Mouse (Mus musculus) midbrain, embryonic 14.5 days (tissue): ENCODE measurements around the gene Mlip. TPM values are rescaled to one million over a fixed set of nuclear protein-coding genes. Genes with fewer than 3 reads are reported as not detected.
A peak's percentile ranks its signal among the peaks of the same experiment; 100 is the strongest.

ENCODE experiments used
- ATAC-seq: fragments of 200-750 bp; cut with Nextera tagmentation; 2 replicates; pipeline ENCODE4 v1.8.0; 2017; ENCODE audit warnings: moderate number of reproducible peaks, moderate library complexity; ENCODE audit not compliant: low FRiP score, low TSS enrichment
- DNase-seq: peaks from one replicate; pipeline ENCODE4 v3.0.0-alpha.2; 2015
- H3K27ac ChIP-seq: fragments of 300-500 bp; sonication (generic); replicated peaks from 2 replicates; pipeline ENCODE4 v1.5.1; 2014; ENCODE audit warnings: mild to moderate bottlenecking, low read depth, low read length, moderate library complexity
- H3K27me3 ChIP-seq: fragments of 300-500 bp; sonication (generic); 2 replicates; pipeline ENCODE4 v1.6.1; 2014; ENCODE audit warnings: low read length, control low read depth, mixed read lengths; ENCODE audit not compliant: control insufficient read depth, insufficient read depth
- H3K36me3 ChIP-seq: fragments of 300-500 bp; sonication (generic); 2 replicates; pipeline ENCODE4 v1.6.1; 2014; ENCODE audit warnings: low read length, control low read depth; ENCODE audit not compliant: control insufficient read depth, insufficient read depth
- H3K4me1 ChIP-seq: fragments of 300-500 bp; sonication (generic); 2 replicates; pipeline ENCODE4 v1.6.1; 2014; ENCODE audit warnings: mild to moderate bottlenecking, antibody characterized with exemption, low read length, control low read depth; ENCODE audit not compliant: control insufficient read depth, insufficient read depth
- H3K4me2 ChIP-seq: fragments of 300-500 bp; sonication (generic); 2 replicates; pipeline ENCODE4 v1.6.1; 2014; ENCODE audit warnings: mild to moderate bottlenecking, low read length, moderate library complexity
- H3K4me3 ChIP-seq: fragments of 300-500 bp; sonication (generic); replicated peaks from 2 replicates; pipeline ENCODE4 v1.5.1; 2014; ENCODE audit warnings: low read depth, low read length
- H3K9ac ChIP-seq: fragments of 300-500 bp; sonication (generic); replicated peaks from 2 replicates; pipeline ENCODE4 v1.6.1; 2014; ENCODE audit warnings: mild to moderate bottlenecking, low read length, moderate library complexity
- H3K9me3 ChIP-seq: fragments of 300-500 bp; sonication (generic); 2 replicates; pipeline ENCODE4 v1.6.1; 2016; ENCODE audit warnings: low read length, control low read depth, mixed read lengths; ENCODE audit not compliant: control insufficient read depth
- WGBS: fragments of 180-500 bp; shearing (Covaris S2); extraction: QIAGEN DNeasy Blood & Tissue Kit; methylation state at CpG from one replicate; pipeline ENCODE4 v1.1.7; 2014; 5-methylcytosine and 5-hydroxymethylcytosine counted together
- polyA plus RNA-seq: library from polyadenylated mRNA; unstranded; fragments of >200 nt; fragmentation: Nextera tagmentation; extraction: Ambion mirVana; gene quantifications from 2 replicates; pipeline ENCODE4 v1.2.1, GENCODE M21; 2014

Gene Mlip
- polyA plus RNA-seq, result 0.83 and 1.4 TPM in 2 replicates

GRCm38 (mm10) chr9:77352432-77353175, at the start of gene Mlip:
Mlip (minus strand) TSS chr9:77352969.
- WGBS, result 77% methylated on average over 14 of the region's 14 CpGs
- no peak within 1 kb of the TSS for H3K4me2 ChIP-seq
- H3K9ac ChIP-seq, result no peak within 1 kb of the TSS
- no peaks in the 10 kb centered on the region for H3K27me3 ChIP-seq
- DNase-seq (no peak), ATAC-seq (no peak)
- no peaks in the 10 kb centered on the region for H3K36me3 ChIP-seq
- no peak within 1 kb of the TSS for H3K4me3 ChIP-seq
- H3K9me3 ChIP-seq, result no peaks in the 10 kb centered on the region
- no peak within 1 kb of the TSS for H3K27ac ChIP-seq
- no peaks in the 10 kb centered on the region for H3K4me1 ChIP-seq

- H3K9ac ChIP-seq, result no peak overlapping the region
- DNase-seq (no peak), ATAC-seq (no peak)
- H3K9me3 ChIP-seq, result no peaks in the 10 kb centered on the region
- peaks cover 9% of the 10 kb centered on the region for H3K4me1 ChIP-seq
- no peak overlapping the region for H3K4me3 ChIP-seq
- H3K36me3 ChIP-seq, result no peaks in the 10 kb centered on the region
- 84% methylated on average over 5 of the region's 5 CpGs for WGBS
- H3K27ac ChIP-seq, result no peak overlapping the region
- H3K4me2 ChIP-seq, result no peak overlapping the region
- no peaks in the 10 kb centered on the region for H3K27me3 ChIP-seq
Observed at GRCm38 (mm10) chr9:77399801-77400200, 47.0 kb upstream of the Mlip start.

- Histone ChIP-seq H3K36me3 (no peaks in the 10 kb centered on the region), H3K4me3 (no peak overlapping the region), H3K4me2 (no peak overlapping the region), H3K4me1 (peaks cover 9% of the 10 kb centered on the region), H3K9ac (no peak overlapping the region), H3K9me3 (no peaks in the 10 kb centered on the region), H3K27me3 (no peaks in the 10 kb centered on the region), H3K27ac (0 out of 2 replicates have a peak overlapping the region, but pooled peaks have one; percentile 8)
- ATAC-seq (no peak), DNase-seq (peak; percentile 69)
- 47% methylated on average over 13 of the region's 13 CpGs for WGBS
Observed at GRCm38 (mm10) chr9:77398856-77399631, 46.3 kb upstream of the Mlip start.

GRCm38 (mm10) chr9:77397027-77397426, 44.3 kb upstream of the Mlip start:
- ATAC-seq (no peak), DNase-seq (no peak)
- H3K36me3 ChIP-seq, result no peaks in the 10 kb centered on the region
- no peaks in the 10 kb centered on the region for H3K9me3 ChIP-seq
- H3K4me2 ChIP-seq, result no peak overlapping the region
- H3K27me3 ChIP-seq, result no peaks in the 10 kb centered on the region
- H3K4me1 ChIP-seq, result peaks cover 9% of the 10 kb centered on the region
- WGBS, result 72% methylated on average over 4 of the region's 4 CpGs
- no peak overlapping the region for H3K9ac ChIP-seq
- H3K4me3 ChIP-seq, result no peak overlapping the region
- no peak overlapping the region for H3K27ac ChIP-seq

- no peaks in the 10 kb centered on the region for H3K36me3 ChIP-seq
- no peaks in the 10 kb centered on the region for H3K4me1 ChIP-seq
- H3K27ac ChIP-seq, result no peak overlapping the region
- 87% methylated on average over 10 of the region's 10 CpGs for WGBS
- DNase-seq, result no peak
- no peak for ATAC-seq
- no peak overlapping the region for H3K4me2 ChIP-seq
- H3K9me3 ChIP-seq, result no peaks in the 10 kb centered on the region
- no peaks in the 10 kb centered on the region for H3K27me3 ChIP-seq
- H3K9ac ChIP-seq, result no peak overlapping the region
- H3K4me3 ChIP-seq, result no peak overlapping the region
Observed at GRCm38 (mm10) chr9:77391248-77391647, 38.5 kb upstream of the Mlip start.

- H3K4me2 ChIP-seq, result no peak overlapping the region
- no peaks in the 10 kb centered on the region for H3K36me3 ChIP-seq
- H3K27ac ChIP-seq, result no peak overlapping the region
- no peaks in the 10 kb centered on the region for H3K4me1 ChIP-seq
- no peak for DNase-seq
- WGBS, result 89% methylated on average over 8 of the region's 8 CpGs
- ATAC-seq, result no peak
- no peaks in the 10 kb centered on the region for H3K27me3 ChIP-seq
- H3K9ac ChIP-seq, result no peak overlapping the region
- H3K9me3 ChIP-seq, result no peaks in the 10 kb centered on the region
- no peak overlapping the region for H3K4me3 ChIP-seq
Observed at GRCm38 (mm10) chr9:77388956-77389355, 36.2 kb upstream of the Mlip start.

GRCm38 (mm10) chr9:77386751-77387150, 34.0 kb upstream of the Mlip start:
- H3K4me2 ChIP-seq, result no peak overlapping the region
- ATAC-seq, result no peak
- H3K27ac ChIP-seq, result no peak overlapping the region
- WGBS, result 44% methylated on average over 1 of the region's 1 CpGs
- no peak overlapping the region for H3K4me3 ChIP-seq
- H3K27me3 ChIP-seq, result no peaks in the 10 kb centered on the region
- H3K4me1 ChIP-seq, result no peaks in the 10 kb centered on the region
- DNase-seq, result peak; percentile 75
- H3K9ac ChIP-seq, result no peak overlapping the region
- no peaks in the 10 kb centered on the region for H3K9me3 ChIP-seq
- H3K36me3 ChIP-seq, result no peaks in the 10 kb centered on the region

GRCm38 (mm10) chr9:77385611-77386010, 32.8 kb upstream of the Mlip start:
- no peaks in the 10 kb centered on the region for H3K9me3 ChIP-seq
- WGBS, result 91% methylated on average over 12 of the region's 12 CpGs
- H3K4me3 ChIP-seq, result no peak overlapping the region
- no peak overlapping the region for H3K27ac ChIP-seq
- H3K9ac ChIP-seq, result no peak overlapping the region
- no peak for DNase-seq
- no peaks in the 10 kb centered on the region for H3K36me3 ChIP-seq
- no peak overlapping the region for H3K4me2 ChIP-seq
- H3K27me3 ChIP-seq, result no peaks in the 10 kb centered on the region
- H3K4me1 ChIP-seq, result no peaks in the 10 kb centered on the region
- no peak for ATAC-seq
